Mouse (Mus musculus) C2C12 (cell line): ENCODE measurements around the gene Ccn1. TPM values are rescaled to one million over a fixed set of nuclear protein-coding genes. Genes with fewer than 3 reads are reported as not detected.

Experiments
- H3K27me3 ChIP-seq: one replicate; pipeline ENCODE4 v1.6.1; 2011; ENCODE audit not compliant: control insufficient read depth, insufficient read depth, insufficient read length
- H3K36me3 ChIP-seq: one replicate; pipeline ENCODE4 v1.6.1; 2011; ENCODE audit not compliant: control insufficient read depth, insufficient read depth
- H3K4me3 ChIP-seq: one replicate; pipeline ENCODE4 v1.5.1; 2011; ENCODE audit warnings: mild to moderate bottlenecking, control low read depth; ENCODE audit not compliant: poor library complexity, insufficient read depth, severe bottlenecking
- H3K79me2 ChIP-seq: one replicate; pipeline ENCODE4 v1.6.1; 2011; ENCODE audit not compliant: control insufficient read depth, insufficient read depth
- H3K79me3 ChIP-seq: one replicate; pipeline ENCODE4 v1.6.1; 2011; ENCODE audit warnings: low read depth, control low read depth
- H3ac ChIP-seq: one replicate; pipeline ENCODE3; 2011; ENCODE audit warnings: low read depth; ENCODE audit not compliant: control insufficient read depth, insufficient read length
- CEBPB ChIP-seq: IDR thresholded peaks from one replicate; pipeline ENCODE4 v1.6.1; 2011; ENCODE audit warnings: low read depth, mild to moderate bottlenecking, control low read depth, moderate library complexity
- CTCF ChIP-seq: IDR thresholded peaks from one replicate; pipeline ENCODE4 v1.5.1; 2011; ENCODE audit not compliant: control insufficient read depth, insufficient read depth, insufficient read length
- FOSL1 ChIP-seq: IDR thresholded peaks from one replicate; pipeline ENCODE4 v1.8.0; 2011; ENCODE audit warnings: mild to moderate bottlenecking, low read length; ENCODE audit not compliant: poor library complexity, insufficient read depth, severe bottlenecking
- MAX ChIP-seq: IDR thresholded peaks from one replicate; pipeline ENCODE4 v1.6.1; 2011; ENCODE audit warnings: mild to moderate bottlenecking, control low read depth
- MYOD1 ChIP-seq: IDR thresholded peaks from one replicate; pipeline ENCODE4 v1.6.1; 2011; ENCODE audit warnings: low read depth; ENCODE audit not compliant: control insufficient read depth, insufficient read length
- MYOG ChIP-seq: IDR thresholded peaks from one replicate; pipeline ENCODE4 v1.6.1; 2011; ENCODE audit not compliant: control insufficient read depth, insufficient read length; ENCODE audit errors: extremely low read depth
- USF1 ChIP-seq: IDR thresholded peaks from one replicate; pipeline ENCODE4 v1.6.1; 2011; ENCODE audit warnings: low read depth, mild to moderate bottlenecking, control low read depth, moderate library complexity
- polyA plus RNA-seq: library from polyadenylated mRNA; unstranded; fragments of >200 nt; fragmentation: generic; extraction: Trizol; gene quantifications from one replicate; pipeline ENCODE4 v1.2.1, GENCODE M21; 2012; ENCODE audit warnings: missing spikeins

Gene Ccn1
- polyA plus RNA-seq, 1 experiment, result 280 TPM

- H3K79me2 ChIP-seq, result no peaks in the 10 kb centered on the region
- no peaks in the 10 kb centered on the region for H3K27me3 ChIP-seq
- no peaks in the 10 kb centered on the region for H3K79me3 ChIP-seq
- H3K4me3 ChIP-seq, result no peak overlapping the region
- H3ac ChIP-seq, result no peak overlapping the region
- TF ChIP-seq MAX, result no peak
- H3K36me3 ChIP-seq, result no peaks in the 10 kb centered on the region
Measured at GRCm38 (mm10) chr3:145628643-145629042, 21.1 kb downstream of the Ccn1 start.

GRCm38 (mm10) chr3:145627830-145628229 lies 22.0 kb downstream of the Ccn1 start:
- H3ac ChIP-seq, result no peak overlapping the region
- no peaks in the 10 kb centered on the region for H3K27me3 ChIP-seq
- H3K36me3 ChIP-seq, result no peaks in the 10 kb centered on the region
- H3K79me2 ChIP-seq, result no peaks in the 10 kb centered on the region
- no peaks in the 10 kb centered on the region for H3K79me3 ChIP-seq
- H3K4me3 ChIP-seq, result no peak overlapping the region
- no peak for TF ChIP-seq CEBPB
- TF ChIP-seq CTCF, result peak; percentile 22

GRCm38 (mm10) chr3:145626063-145626462 lies 23.7 kb downstream of the Ccn1 start:
- Histone ChIP-seq H3K36me3 (no peaks in the 10 kb centered on the region), H3ac (no peak overlapping the region), H3K79me3 (no peaks in the 10 kb centered on the region), H3K79me2 (no peaks in the 10 kb centered on the region), H3K27me3 (no peaks in the 10 kb centered on the region), H3K4me3 (no peak overlapping the region)
- TF ChIP-seq CEBPB (no peak), MAX (no peak), USF1 (no peak), FOSL1 (no peak), MYOG (no peak), MYOD1 (no peak), CTCF (no peak)

GRCm38 (mm10) chr3:145625546-145625945 lies 24.2 kb downstream of the Ccn1 start:
- H3K27me3 ChIP-seq, result no peaks in the 10 kb centered on the region
- H3K36me3 ChIP-seq, result no peaks in the 10 kb centered on the region
- H3K79me2 ChIP-seq, result no peaks in the 10 kb centered on the region
- no peaks in the 10 kb centered on the region for H3K79me3 ChIP-seq
- no peak for TF ChIP-seq MYOD1
- TF ChIP-seq MAX, result no peak
- no peak for TF ChIP-seq CTCF
- TF ChIP-seq CEBPB, result no peak
- TF ChIP-seq USF1, result no peak
- TF ChIP-seq FOSL1, result no peak
- no peak overlapping the region for H3ac ChIP-seq
- no peak overlapping the region for H3K4me3 ChIP-seq

GRCm38 (mm10) chr3:145624786-145625185 lies 25.0 kb downstream of the Ccn1 start:
- TF ChIP-seq MYOG (no peak), CEBPB (no peak), USF1 (no peak), CTCF (no peak), FOSL1 (no peak), MYOD1 (no peak), MAX (no peak)
- H3K27me3 ChIP-seq, result no peaks in the 10 kb centered on the region
- no peak overlapping the region for H3K4me3 ChIP-seq
- H3K79me3 ChIP-seq, result no peaks in the 10 kb centered on the region
- no peaks in the 10 kb centered on the region for H3K79me2 ChIP-seq
- H3ac ChIP-seq, result no peak overlapping the region
- H3K36me3 ChIP-seq, result no peaks in the 10 kb centered on the region

GRCm38 (mm10) chr3:145623047-145623446 lies 26.7 kb downstream of the Ccn1 start:
- Histone ChIP-seq H3K4me3 (no peak overlapping the region), H3K79me3 (no peaks in the 10 kb centered on the region), H3ac (no peak overlapping the region), H3K79me2 (no peaks in the 10 kb centered on the region), H3K27me3 (no peaks in the 10 kb centered on the region), H3K36me3 (no peaks in the 10 kb centered on the region)
- no peak for TF ChIP-seq CEBPB
- no peak for TF ChIP-seq MAX
- TF ChIP-seq CTCF, result no peak
- TF ChIP-seq MYOD1, result no peak
- no peak for TF ChIP-seq USF1
- no peak for TF ChIP-seq FOSL1
- TF ChIP-seq MYOG, result no peak

- Histone ChIP-seq H3K36me3 (no peaks in the 10 kb centered on the region), H3K4me3 (no peak overlapping the region), H3K27me3 (no peaks in the 10 kb centered on the region), H3K79me2 (no peaks in the 10 kb centered on the region), H3K79me3 (no peaks in the 10 kb centered on the region), H3ac (no peak overlapping the region)
- TF ChIP-seq MYOG, result no peak
- TF ChIP-seq MYOD1, result no peak
- no peak for TF ChIP-seq CTCF
- TF ChIP-seq MAX, result no peak
- TF ChIP-seq USF1, result no peak
- TF ChIP-seq CEBPB, result no peak
- no peak for TF ChIP-seq FOSL1
Measured at GRCm38 (mm10) chr3:145621209-145621608, 28.6 kb downstream of the Ccn1 start.
